In the genomic region with DNA sequence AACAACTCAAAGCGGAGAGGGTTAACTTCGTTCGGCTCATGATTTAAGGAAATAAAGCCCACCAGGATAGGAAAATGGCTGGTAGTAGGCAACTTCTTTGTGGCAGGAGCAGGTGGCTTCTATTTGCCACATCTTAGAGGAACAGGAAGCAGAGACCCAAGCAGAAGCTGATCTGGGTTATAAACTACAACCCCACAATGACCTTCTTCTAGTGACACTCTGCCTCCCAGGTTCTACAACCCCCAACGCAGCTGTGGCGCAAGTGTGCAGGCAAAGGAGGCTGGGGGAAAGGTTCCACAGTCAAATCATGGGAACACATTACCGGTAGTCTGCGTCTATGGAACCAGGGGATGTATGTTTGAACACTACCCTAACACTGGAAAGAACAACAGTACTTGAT, we compare ENCODE assay signal across 33 mouse cellular contexts. TPM values are rescaled to one million over a fixed set of nuclear protein-coding genes. Genes with fewer than 3 reads are reported as not detected.
DNase-seq lines count a peak whose midpoint lies in the region; ATAC-seq and TF ChIP-seq lines count a peak whose summit lies in the region.
"Had no signal": no experiment of that assay in that cellular context is flagged by ENCODE, and none has a peak within 500 bp of the region (broad histone marks: within the 10 kb centered on the region; RNA-seq: fewer than 3 reads in every experiment).

No protein-coding gene starts in this region.

- no peak overlapping the region for H3K9ac ChIP-seq in forebrain, embryonic 12.5 days
- no peak overlapping the region for H3K9ac ChIP-seq in hindbrain, embryonic 16.5 days (ENCODE audit: low read depth, low read length)
- H3K9ac ChIP-seq: embryonic facial prominence, embryonic 13.5 days; forebrain, postnatal 0 days; hindbrain, embryonic 15.5 days; limb, embryonic 15.5 days; liver, embryonic 14.5 days; stomach, embryonic 15.5 days had no signal

- WGBS in forebrain, embryonic 12.5 days: 96% methylated on average over 7 of the region's 7 CpGs
- 93% methylated on average over 7 of the region's 7 CpGs for WGBS in hindbrain, embryonic 16.5 days

- intact Hi-C loops in gastrocnemius, adult 2 months (cut with DNase I): loop anchor here (5.0 kb wide), 1 partner anchor 72 kb away; no protein-coding TSS in a partner anchor

- H3K27ac ChIP-seq in gastrocnemius, adult 2 months: no peak overlapping the region
- H3K27ac ChIP-seq in forebrain, embryonic 12.5 days: no peak overlapping the region
- no peak overlapping the region for H3K27ac ChIP-seq in hindbrain, embryonic 16.5 days (ENCODE audit: low read depth, low read length)
- H3K27ac ChIP-seq: embryonic facial prominence, embryonic 13.5 days; hindbrain, embryonic 10.5 days; hindbrain, embryonic 15.5 days; layer of hippocampus, adult 2 months; limb, embryonic 10.5 days; limb, embryonic 15.5 days; liver, embryonic 14.5 days; stomach, embryonic 15.5 days had no signal

- H3K4me2 ChIP-seq in forebrain, embryonic 12.5 days: no peak overlapping the region
- H3K4me2 ChIP-seq in hindbrain, embryonic 16.5 days (ENCODE audit: low read length): no peak overlapping the region
- H3K4me2 ChIP-seq: embryonic facial prominence, embryonic 13.5 days; heart, embryonic 11.5 days; hindbrain, embryonic 15.5 days; limb, embryonic 15.5 days; midbrain, embryonic 11.5 days; stomach, embryonic 15.5 days had no signal

- peaks cover 46% of the 10 kb centered on the region for H3K27me3 ChIP-seq in forebrain, embryonic 12.5 days
- H3K27me3 ChIP-seq in hindbrain, embryonic 16.5 days (replicated peaks; ENCODE audit: control insufficient read depth, insufficient read depth, low read length): no peaks in the 10 kb centered on the region; the same call in 1 of the 2 replicates

- H3K4me1 ChIP-seq in forebrain, embryonic 12.5 days: no peaks in the 10 kb centered on the region
- no peaks in the 10 kb centered on the region for H3K4me1 ChIP-seq in hindbrain, embryonic 16.5 days (ENCODE audit: control insufficient read depth, insufficient read depth, low read depth, low read length)
- H3K4me1 ChIP-seq: embryonic facial prominence, embryonic 13.5 days; hindbrain, embryonic 10.5 days; hindbrain, embryonic 15.5 days; limb, embryonic 10.5 days; limb, embryonic 15.5 days; stomach, embryonic 15.5 days had no signal

- DNase-seq in 416B (ENCODE audit: low read depth): peak; percentile 5
- DNase-seq in T-cell, adult 2 months (ENCODE audit: low spot score): peak; percentile 6
- DNase-seq in thymus, postnatal 14 days: peak; percentile 68
- DNase-seq in gastrocnemius, adult 2 months: no peak
- DNase-seq: adrenal gland, postnatal 14 days; B cell, adult 2 months; cerebellum, adult 11-12 months; cerebellum, adult 9-11 months; forebrain, postnatal 0 days; gastrocnemius, postnatal 14 days; heart, adult 11 months; heart, postnatal 10 days; kidney, adult 2 months; kidney, postnatal 36 days; lung, adult 2 months; lung, postnatal 10 days; right cerebral cortex, adult 18-20 months; spleen, adult 18-20 months had no signal

- ATAC-seq in megakaryocyte progenitor cell, adult 5-6 weeks (replicated peaks; ENCODE audit: poor library complexity): peak; percentile 88
- ATAC-seq in forebrain, embryonic 12.5 days (ENCODE audit: low FRiP score): no peak
- ATAC-seq in hindbrain, embryonic 16.5 days: no peak
- ATAC-seq: forebrain, postnatal 0 days; midbrain, embryonic 16.5 days had no signal

- TF ChIP-seq CTCF in gastrocnemius, adult 2 months (IDR thresholded peaks at IDR 0.05): no peak

- no peaks in the 10 kb centered on the region for H3K9me3 ChIP-seq in forebrain, embryonic 12.5 days
- no peaks in the 10 kb centered on the region for H3K9me3 ChIP-seq in hindbrain, embryonic 16.5 days (ENCODE audit: control insufficient read depth, low read length)
- H3K9me3 ChIP-seq: embryonic facial prominence, embryonic 13.5 days; G1E; hindbrain, embryonic 10.5 days; hindbrain, embryonic 15.5 days; limb, embryonic 10.5 days; limb, embryonic 15.5 days; stomach, embryonic 15.5 days had no signal

- H3K4me3 ChIP-seq in gastrocnemius, adult 2 months: no peak overlapping the region
- H3K4me3 ChIP-seq in forebrain, embryonic 12.5 days (replicated peaks): no peak overlapping the region
- no peak overlapping the region for H3K4me3 ChIP-seq in hindbrain, embryonic 16.5 days (ENCODE audit: low read length)
- H3K4me3 ChIP-seq: embryonic facial prominence, embryonic 13.5 days; hindbrain, embryonic 10.5 days; hindbrain, embryonic 15.5 days; layer of hippocampus, adult 2 months; limb, embryonic 10.5 days; limb, embryonic 15.5 days; stomach, embryonic 15.5 days had no signal

- no peaks in the 10 kb centered on the region for H3K36me3 ChIP-seq in forebrain, embryonic 12.5 days (replicated peaks)
- H3K36me3 ChIP-seq in hindbrain, embryonic 16.5 days (ENCODE audit: control insufficient read depth, insufficient read depth, low read length): no peaks in the 10 kb centered on the region
- H3K36me3 ChIP-seq: hindbrain, embryonic 15.5 days; limb, embryonic 15.5 days; stomach, embryonic 15.5 days had no signal

RNA-seq across cellular contexts. Expression of gene Prps2, which starts 22.8 kb away (rescaled TPM):
- total RNA-seq in megakaryocyte progenitor cell, adult 5-6 weeks (2015): 72.7 and 76.0 TPM in 2 replicates
- 52.3 and 53.5 TPM in 2 replicates for total RNA-seq in megakaryocyte progenitor cell, adult 5-6 weeks (2017)
- total RNA-seq in gastrocnemius, adult 2 months (2021): 1 to 10 TPM; 1.3 to 2.5 TPM
- polyA plus RNA-seq in forebrain, embryonic 12.5 days (2016; fragmentation: Nextera tagmentation; extraction: Ambion mirVana): 17.4 and 18.2 TPM in 2 replicates
- polyA plus RNA-seq in hindbrain, embryonic 16.5 days (2015; fragmentation: Nextera tagmentation; extraction: Ambion mirVana): 17.5 and 19.3 TPM in 2 replicates

RNA-seq across cellular contexts. Expression of gene Tlr7, which starts 29.3 kb away (rescaled TPM):
- 3.1 and 4.8 TPM in 2 replicates for total RNA-seq in megakaryocyte progenitor cell, adult 5-6 weeks (2015)
- 0.79 and 1.8 TPM in 2 replicates for total RNA-seq in megakaryocyte progenitor cell, adult 5-6 weeks (2017)
- under 1 TPM; 0.43 to 0.70 TPM for total RNA-seq in gastrocnemius, adult 2 months (2021)
- polyA plus RNA-seq in forebrain, embryonic 12.5 days (2016; fragmentation: Nextera tagmentation; extraction: Ambion mirVana): 0.09 and 0.23 TPM in 2 replicates
- 0.25 and 0.67 TPM in 2 replicates for polyA plus RNA-seq in hindbrain, embryonic 16.5 days (2015; fragmentation: Nextera tagmentation; extraction: Ambion mirVana)
- total RNA-seq: G1E had no signal
- polyA plus RNA-seq: G1E had no signal

Comparison
In these comparisons a context has a peak if more than half of its experiments do, and no peak if none do; other contexts are left out.
1. RNA of gene Prps2, which starts 22.8 kb away (total RNA-seq): 52.3 to 76.0 TPM in megakaryocyte progenitor cell, adult 5-6 weeks; 1.3 to 2.5 TPM in gastrocnemius, adult 2 months; every median in the first group is over 10 times any median in the second.